Mouse (Mus musculus) adrenal gland, postnatal 10 days (tissue): ENCODE data around the gene Neil1. TPM values are rescaled to one million over a fixed set of nuclear protein-coding genes. Genes with fewer than 3 reads are reported as not detected.

ENCODE experiments used
- DNase-seq: peaks from one replicate; pipeline ENCODE4 v3.0.0; 2021; ENCODE audit warnings: mixed read lengths
- long read RNA-seq, 2 experiments: library from polyadenylated mRNA; stranded (forward); transcript quantifications; one replicate each; pipeline ENCODE4 v2.0.0; 2021
- total RNA-seq, 2 experiments: library from RNA; stranded (reverse); gene quantifications; 2 replicates each; pipeline ENCODE4 v1.2.3; 2021

Neil1 gene
- 10 to 100 TPM; 11.4 to 13.1 TPM for total RNA-seq
- long read RNA-seq, experiment 1, transcript Neil1-203 (10 exons, 1,693 nt) = major isoform, 6 of 18 reads
- long read RNA-seq, experiment 1, partial matches to known transcripts = 0 of 18 reads
- long read RNA-seq, experiment 1, other reads (novel, unspliced or antisense) = 8 of 18 reads
- long read RNA-seq, experiment 2, transcript Neil1-203 (10 exons, 1,693 nt) = major isoform, 9 of 13 reads
- long read RNA-seq, experiment 2, partial matches to known transcripts = 0 of 13 reads
- long read RNA-seq, experiment 2, other reads (novel, unspliced or antisense) = 3 of 13 reads

- DNase-seq = peak; percentile 87
Observed at GRCm38 (mm10) chr9:57148144-57148878, at the start of gene Neil1. Gene Neil1, minus strand, starts transcription at chr9:57148305.

- DNase-seq = no peak
Observed at GRCm38 (mm10) chr9:57197414-57197813, 49.3 kb upstream of the Neil1 start.

GRCm38 (mm10) chr9:57196708-57197107 is 48.6 kb upstream of the Neil1 start:
- no peak for DNase-seq

GRCm38 (mm10) chr9:57168411-57168810 is 20.3 kb upstream of the Neil1 start:
- DNase-seq = no peak

- no peak for DNase-seq
Observed at GRCm38 (mm10) chr9:57166173-57166572, 18.1 kb upstream of the Neil1 start.

- DNase-seq = no peak
Observed at GRCm38 (mm10) chr9:57163137-57163536, 15.0 kb upstream of the Neil1 start.

GRCm38 (mm10) chr9:57162496-57162895 is 14.4 kb upstream of the Neil1 start:
- no peak for DNase-seq

GRCm38 (mm10) chr9:57158506-57158905 is 10.4 kb upstream of the Neil1 start:
- no peak for DNase-seq

- peak; percentile 94 for DNase-seq
Observed at GRCm38 (mm10) chr9:57158013-57158470, 9.9 kb upstream of the Neil1 start, which contains the start of gene Commd4. Gene Commd4, minus strand, starts transcription at chr9:57158331.

- no peak for DNase-seq
Observed at GRCm38 (mm10) chr9:57157499-57157898, 9.4 kb upstream of the Neil1 start.

- DNase-seq = no peak
Observed at GRCm38 (mm10) chr9:57156823-57157222, 8.7 kb upstream of the Neil1 start.

- DNase-seq = no peak
Observed at GRCm38 (mm10) chr9:57156383-57156782, 8.3 kb upstream of the Neil1 start.

- no peak for DNase-seq
Observed at GRCm38 (mm10) chr9:57152331-57152730, 4.2 kb upstream of the Neil1 start.

GRCm38 (mm10) chr9:57150192-57150591 is 2.1 kb upstream of the Neil1 start:
- DNase-seq = no peak

GRCm38 (mm10) chr9:57149021-57149420 is 916 bp upstream of the Neil1 start:
- no peak for DNase-seq

- DNase-seq = peak; percentile 42
Observed at GRCm38 (mm10) chr9:57147205-57148143, 631 bp downstream of the Neil1 start.

GRCm38 (mm10) chr9:57146451-57147066 is 1.5 kb downstream of the Neil1 start:
- DNase-seq = no peak

- no peak for DNase-seq
Observed at GRCm38 (mm10) chr9:57144830-57145229, 3.3 kb downstream of the Neil1 start.

GRCm38 (mm10) chr9:57143212-57143611 is 4.9 kb downstream of the Neil1 start:
- no peak for DNase-seq

GRCm38 (mm10) chr9:57141417-57142353 is 6.4 kb downstream of the Neil1 start:
- no peak for DNase-seq

- DNase-seq = no peak
Observed at GRCm38 (mm10) chr9:57139571-57139970, 8.5 kb downstream of the Neil1 start.
